Mouse (Mus musculus) effector memory CD4-positive, alpha-beta T cell, adult 5 months (primary cell): ENCODE measurements around the gene Zfp850. TPM values are rescaled to one million over a fixed set of nuclear protein-coding genes. Genes with fewer than 3 reads are reported as not detected.

Experiments
- polyA plus RNA-seq: library from polyadenylated mRNA; unstranded; fragments of 100-300 nt; shearing (Covaris generic); gene quantifications from one replicate; pipeline ENCODE4 v1.2.1, GENCODE M21; 2017

Zfp850 gene
- 7.2 TPM for polyA plus RNA-seq

GRCm38 (mm10) chr7:28013549-28014444 lies at the start of gene Zfp850:
Gene Zfp850, minus strand, starts transcription at chr7:28014115.

GRCm38 (mm10) chr7:28049476-28050409 lies 35.8 kb upstream of the Zfp850 start, which contains the start of gene Psmc4:
Gene Psmc4, minus strand, starts transcription at chr7:28050101.

GRCm38 (mm10) chr7:27978683-27979528 lies 35.0 kb downstream of the Zfp850 start, which contains the start of gene Zfp780b:
Gene Zfp780b, minus strand, starts transcription at chr7:27979171.

Other genes with a start within 250 kb of the Zfp850 start
- 1.2 TPM for gene Zfp626, start 206.9 kb downstream of the Zfp850 start, polyA plus RNA-seq
- 3.8 TPM for gene Zfp59, start 175.5 kb downstream of the Zfp850 start, polyA plus RNA-seq
- gene Zfp607a, start 156.6 kb downstream of the Zfp850 start, polyA plus RNA-seq, result 9.9 TPM
- gene Zfp974, start 84.7 kb downstream of the Zfp850 start, polyA plus RNA-seq, result 4.5 TPM
- gene Zfp780b, start 34.9 kb downstream of the Zfp850 start, polyA plus RNA-seq, result 6.2 TPM
- 136 TPM for gene Psmc4, start 36.0 kb upstream of the Zfp850 start, polyA plus RNA-seq
- gene Fcgbp, start 57.1 kb upstream of the Zfp850 start, polyA plus RNA-seq, result 0.11 TPM
- gene 9530053A07Rik, start 115.4 kb upstream of the Zfp850 start, polyA plus RNA-seq, result not detected
- gene Fbl, start 155.6 kb upstream of the Zfp850 start, polyA plus RNA-seq, result 190 TPM
- gene Dyrk1b, start 165.4 kb upstream of the Zfp850 start, polyA plus RNA-seq, result 8.8 TPM